Mouse (Mus musculus) brain, embryonic 14.5 days (tissue): ENCODE results near the gene Gsta3.

Source experiments
- CTCF ChIP-seq: fragments of 200-500 bp; IDR thresholded peaks from 2 replicates; pipeline ENCODE4 v1.5.1; 2012; ENCODE audit warnings: inconsistent platforms, mild to moderate bottlenecking, moderate library complexity, borderline replicate concordance; ENCODE audit not compliant: insufficient read depth, insufficient read length; ENCODE audit errors: extremely low read depth
- POLR2A ChIP-seq: fragments of 200-500 bp; IDR thresholded peaks from 2 replicates; pipeline ENCODE4 v1.6.1; 2012; ENCODE audit warnings: mild to moderate bottlenecking, inconsistent platforms, borderline replicate concordance; ENCODE audit not compliant: poor library complexity, insufficient read depth, insufficient read length, severe bottlenecking; ENCODE audit errors: extremely low read depth

- TF ChIP-seq CTCF (no peak), POLR2A (no peak)
Measured at GRCm38 (mm10) chr1:21247896-21248295, 7.5 kb downstream of the Gsta3 start.
